Mouse (Mus musculus): ENCODE data around the gene Mnd1.
A peak's percentile ranks its signal among the peaks of the same experiment; 100 is the strongest.

The Mnd1 gene

GRCm38 (mm10) chr3:84040476-84041082 is 115.0 kb downstream of the Mnd1 start:
- DNase-seq = peak; percentile 54

- DNase-seq = peak; percentile 72 to 84
These were observed 115.7 kb downstream of the Mnd1 start, which contains the start of gene Tmem131l for GRCm38 (mm10) chr3:84039646-84040475. Gene Tmem131l, minus strand, starts transcription at chr3:84040175.

DNA sequence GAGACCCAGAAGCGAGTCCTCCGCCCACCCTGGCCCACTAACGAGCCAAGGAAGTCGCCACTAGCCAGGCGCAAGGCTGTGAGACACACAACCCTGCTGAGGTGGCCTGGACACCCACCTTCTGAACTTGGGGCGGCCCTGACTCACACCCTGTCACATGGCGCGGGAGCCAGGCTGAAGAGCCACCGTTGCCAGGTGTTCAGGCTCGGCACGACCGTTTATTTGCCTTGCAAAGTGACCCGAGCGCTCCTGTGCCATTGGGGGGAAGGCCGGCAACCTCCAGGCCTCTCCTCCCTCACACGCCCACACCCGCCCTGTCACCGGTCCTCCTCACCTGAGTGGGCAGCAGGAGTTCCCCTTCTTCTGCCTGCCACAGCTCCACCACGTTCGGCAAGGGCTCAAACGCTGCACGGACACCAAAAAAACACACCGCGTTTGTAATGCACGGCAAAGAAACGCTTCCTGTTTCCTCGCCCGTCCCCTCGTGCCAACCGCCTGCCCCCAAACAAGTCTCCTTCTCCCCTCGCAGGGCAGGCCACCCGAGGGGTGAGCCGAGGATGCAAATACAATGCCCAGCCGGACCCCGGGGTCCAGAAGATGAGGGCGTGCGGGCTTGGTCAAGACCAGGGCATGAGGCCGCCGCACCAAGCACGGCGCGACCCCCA is 116.5 kb downstream of the Mnd1 start:
- peak; percentile 42 to 43 for DNase-seq

DNA sequence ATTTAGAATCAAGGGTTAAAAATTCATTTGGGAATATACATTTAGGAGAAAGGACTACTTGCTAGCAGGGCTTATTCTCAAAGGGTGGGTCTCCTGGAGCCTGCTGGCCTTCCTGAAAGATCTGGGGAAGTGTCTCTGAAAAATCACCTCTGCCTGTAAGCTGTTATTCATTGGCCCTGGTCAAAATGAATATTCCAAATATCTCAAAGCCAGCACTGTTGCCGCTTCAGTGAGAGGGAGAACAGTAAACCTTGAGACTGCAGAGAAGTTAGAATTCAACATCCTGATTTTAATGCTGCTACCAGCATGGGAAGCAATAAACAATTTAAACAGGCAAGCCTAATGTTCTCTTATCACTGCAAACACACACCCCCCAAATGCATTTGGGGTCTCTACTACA is 117.5 kb downstream of the Mnd1 start:
- DNase-seq = no peak
